Comparison of ENCODE assay signal across 8 mouse cellular contexts in the genomic region with DNA sequence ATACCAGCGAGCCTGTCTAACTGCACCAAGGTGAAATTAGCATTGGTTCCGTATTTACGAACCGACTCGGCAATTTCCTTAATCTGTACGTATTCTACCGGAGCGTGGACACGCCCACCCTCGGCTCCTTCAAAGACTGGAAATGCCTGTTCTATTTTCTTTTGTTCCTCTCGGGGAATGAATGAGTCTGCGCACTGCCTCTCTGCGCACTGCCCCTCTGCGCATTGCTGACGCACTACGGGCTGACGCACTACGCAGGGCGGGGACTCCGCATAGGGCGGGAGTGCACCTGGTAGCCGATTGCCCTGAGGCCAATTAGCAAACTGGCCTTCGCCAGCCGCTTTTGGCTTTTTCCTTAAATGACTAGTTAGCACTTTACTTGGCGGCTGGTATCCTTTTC. TPM values are rescaled to one million over a fixed set of nuclear protein-coding genes. Genes with fewer than 3 reads are reported as not detected.
DNase-seq lines count a peak whose midpoint lies in the region; ATAC-seq and TF ChIP-seq lines count a peak whose summit lies in the region.
"Not testable (repeated sequence)": the region's sequence is repeated elsewhere in the genome, so short reads cannot be mapped to it uniquely, and the experiment has no call there.

No protein-coding gene starts in this region.

- ATAC-seq in embryonic facial prominence, embryonic 13.5 days (ENCODE audit: insufficient number of reproducible peaks, insufficient read depth, low FRiP score, low TSS enrichment, low read depth); hindbrain, embryonic 13.5 days (ENCODE audit: low FRiP score); kidney, embryonic 16.5 days (ENCODE audit: low FRiP score, low TSS enrichment); liver, embryonic 13.5 days (ENCODE audit: low read depth); midbrain, embryonic 13.5 days; stomach, embryonic 14.5 days (ENCODE audit: insufficient number of reproducible peaks, insufficient read depth, low FRiP score, low read depth): not testable (repeated sequence)

- TF ChIP-seq POLR2A in ES-Bruce4 (IDR thresholded peaks at IDR 0.05; ENCODE audit: insufficient read depth, low read length): not testable (repeated sequence)

- not testable (repeated sequence) for H3K36me3 ChIP-seq in ES-Bruce4 (ENCODE audit: control insufficient read depth, insufficient read depth, low read length, poor library complexity, severe bottlenecking); embryonic facial prominence, embryonic 13.5 days; hindbrain, embryonic 13.5 days; kidney, embryonic 16.5 days (ENCODE audit: insufficient read depth, low read length); liver, embryonic 13.5 days; midbrain, embryonic 13.5 days; stomach, embryonic 14.5 days (ENCODE audit: control insufficient read depth, insufficient read depth, low read length)

- not testable (repeated sequence) for TF ChIP-seq CTCF in ES-Bruce4 (IDR thresholded peaks at IDR 0.05; ENCODE audit: low read depth, low read length)

- not testable (repeated sequence) for H3K4me1 ChIP-seq in ES-Bruce4 (ENCODE audit: control insufficient read depth, insufficient read depth, low read length); kidney, embryonic 16.5 days (ENCODE audit: insufficient read depth, low read length); stomach, embryonic 14.5 days (ENCODE audit: control insufficient read depth, insufficient read depth, low read length)
- peaks cover 13% of the 10 kb centered on the region for H3K4me1 ChIP-seq in embryonic facial prominence, embryonic 13.5 days
- H3K4me1 ChIP-seq in hindbrain, embryonic 13.5 days (replicated peaks): peaks cover 10% of the 10 kb centered on the region
- H3K4me1 ChIP-seq in liver, embryonic 13.5 days (replicated peaks): peaks cover 29% of the 10 kb centered on the region
- peaks cover 14% of the 10 kb centered on the region for H3K4me1 ChIP-seq in midbrain, embryonic 13.5 days (replicated peaks)

- TF ChIP-seq EP300 in ES-Bruce4 (IDR thresholded peaks at IDR 0.05; ENCODE audit: insufficient read depth, low read depth, low read length): not testable (repeated sequence)

- H3K27ac ChIP-seq in ES-Bruce4 (ENCODE audit: insufficient read depth, low read length); kidney, embryonic 16.5 days (ENCODE audit: low read length); liver, embryonic 13.5 days; stomach, embryonic 14.5 days (ENCODE audit: low read length): not testable (repeated sequence)
- peak overlapping the region; percentile 64; the same call in 1 of the 2 replicates for H3K27ac ChIP-seq in embryonic facial prominence, embryonic 13.5 days
- peak overlapping the region; percentile 84 for H3K27ac ChIP-seq in hindbrain, embryonic 13.5 days
- peak overlapping the region; percentile 73 for H3K27ac ChIP-seq in midbrain, embryonic 13.5 days

- H3K9ac ChIP-seq in ES-Bruce4 (ENCODE audit: low read depth, poor library complexity, severe bottlenecking): peak overlapping the region; percentile 47; the same call in 1 of the 2 replicates
- H3K9ac ChIP-seq in embryonic facial prominence, embryonic 13.5 days: peak overlapping the region; percentile 61; the same call in 1 of the 2 replicates
- peak overlapping the region; percentile 66 for H3K9ac ChIP-seq in hindbrain, embryonic 13.5 days
- H3K9ac ChIP-seq in kidney, embryonic 16.5 days (replicated peaks; ENCODE audit: low read length); stomach, embryonic 14.5 days (replicated peaks; ENCODE audit: low read depth, low read length): not testable (repeated sequence)
- peak overlapping the region; percentile 66 for H3K9ac ChIP-seq in liver, embryonic 13.5 days
- peak overlapping the region; percentile 54 for H3K9ac ChIP-seq in midbrain, embryonic 13.5 days (replicated peaks)

- 26% methylated on average over 5 of the region's 25 CpGs for WGBS in embryonic facial prominence, embryonic 13.5 days
- WGBS in hindbrain, embryonic 13.5 days: 22% methylated on average over 14 of the region's 25 CpGs
- WGBS in kidney, embryonic 16.5 days: 43% methylated on average over 8 of the region's 25 CpGs
- WGBS in liver, embryonic 13.5 days (ENCODE audit: insufficient replicate concordance): 11% methylated on average over 9 of the region's 25 CpGs
- WGBS in midbrain, embryonic 13.5 days: 18% methylated on average over 7 of the region's 25 CpGs
- WGBS in stomach, embryonic 14.5 days: 19% methylated on average over 4 of the region's 25 CpGs

- H3K9me3 ChIP-seq in ES-Bruce4 (replicated peaks; ENCODE audit: control insufficient read depth, insufficient read depth, low read length, poor library complexity, severe bottlenecking); embryonic facial prominence, embryonic 13.5 days; hindbrain, embryonic 13.5 days; kidney, embryonic 16.5 days (ENCODE audit: low read length); liver, embryonic 13.5 days (replicated peaks); midbrain, embryonic 13.5 days; stomach, embryonic 14.5 days (ENCODE audit: control insufficient read depth, low read depth, low read length): not testable (repeated sequence)

- H3K4me2 ChIP-seq in embryonic facial prominence, embryonic 13.5 days: 0 out of 2 replicates have a peak overlapping the region, but pooled peaks have one; percentile 37
- peak overlapping the region; percentile 40; the same call in 1 of the 2 replicates for H3K4me2 ChIP-seq in hindbrain, embryonic 13.5 days
- peak overlapping the region; percentile 26; the same call in 1 of the 2 replicates for H3K4me2 ChIP-seq in kidney, embryonic 16.5 days (replicated peaks; ENCODE audit: low read depth, low read length)
- H3K4me2 ChIP-seq in liver, embryonic 13.5 days: peak overlapping the region; percentile 54
- peak overlapping the region; percentile 33; the same call in 1 of the 2 replicates for H3K4me2 ChIP-seq in midbrain, embryonic 13.5 days (replicated peaks)
- H3K4me2 ChIP-seq in stomach, embryonic 14.5 days (replicated peaks; ENCODE audit: low read depth, low read length): not testable (repeated sequence)

- H3K27me3 ChIP-seq in ES-Bruce4 (ENCODE audit: control insufficient read depth, insufficient read depth, low read length, poor library complexity, severe bottlenecking); embryonic facial prominence, embryonic 13.5 days; hindbrain, embryonic 13.5 days; kidney, embryonic 16.5 days (ENCODE audit: insufficient read depth, low read length); liver, embryonic 13.5 days; midbrain, embryonic 13.5 days; stomach, embryonic 14.5 days (ENCODE audit: control insufficient read depth, insufficient read depth, low read length): not testable (repeated sequence)

- peak; percentile 92 for DNase-seq in heart, adult 11 months
- DNase-seq in liver, embryonic 13.5 days: peak; percentile 26

- peak overlapping the region; percentile 74 for H3K4me3 ChIP-seq in ES-Bruce4 (ENCODE audit: low read depth, low read length)
- H3K4me3 ChIP-seq in embryonic facial prominence, embryonic 13.5 days: peak overlapping the region; percentile 40
- H3K4me3 ChIP-seq in hindbrain, embryonic 13.5 days: peak overlapping the region; percentile 34
- H3K4me3 ChIP-seq in kidney, embryonic 16.5 days (ENCODE audit: low read length): peak overlapping the region; percentile 45
- peak overlapping the region; percentile 60 for H3K4me3 ChIP-seq in liver, embryonic 13.5 days (replicated peaks)
- peak overlapping the region; percentile 34 for H3K4me3 ChIP-seq in midbrain, embryonic 13.5 days (replicated peaks)
- H3K4me3 ChIP-seq in stomach, embryonic 14.5 days (ENCODE audit: low read depth, low read length): peak overlapping the region; percentile 15; the same call in 1 of the 2 replicates

RNA-seq across cellular contexts. Expression of gene Dcaf7, which starts 4.6 kb away (rescaled TPM):
- 48.9 TPM in 2 replicates for polyA plus RNA-seq in ES-Bruce4 (2011; ENCODE audit: insufficient read depth, insufficient read length, low read depth, missing spikeins)
- 71.3 and 74.6 TPM in 2 replicates for polyA plus RNA-seq in embryonic facial prominence, embryonic 13.5 days (2015; fragmentation: Nextera tagmentation; extraction: Ambion mirVana)
- polyA plus RNA-seq in hindbrain, embryonic 13.5 days (2015; fragmentation: Nextera tagmentation; extraction: Ambion mirVana): 117 and 123 TPM in 2 replicates
- polyA plus RNA-seq in kidney, embryonic 16.5 days (2015; fragmentation: Nextera tagmentation; extraction: Ambion mirVana): 73.6 and 74.7 TPM in 2 replicates
- polyA plus RNA-seq in liver, embryonic 13.5 days (2015; fragmentation: Nextera tagmentation; extraction: Ambion mirVana): 25.3 and 29.4 TPM in 2 replicates
- polyA plus RNA-seq in midbrain, embryonic 13.5 days (2015; fragmentation: Nextera tagmentation; extraction: Ambion mirVana): 118 and 119 TPM in 2 replicates
- 61.9 and 63.0 TPM in 2 replicates for polyA plus RNA-seq in stomach, embryonic 14.5 days (2014; fragmentation: Nextera tagmentation; extraction: Ambion mirVana)

RNA-seq across cellular contexts. Expression of gene Kcnh6, which starts 24.1 kb away (rescaled TPM):
- 0.21 and 0.68 TPM in 2 replicates for polyA plus RNA-seq in ES-Bruce4 (2011; ENCODE audit: insufficient read depth, insufficient read length, low read depth, missing spikeins)
- polyA plus RNA-seq in embryonic facial prominence, embryonic 13.5 days (2015; fragmentation: Nextera tagmentation; extraction: Ambion mirVana): 0.31 and 0.70 TPM in 2 replicates
- 1.7 and 2.3 TPM in 2 replicates for polyA plus RNA-seq in hindbrain, embryonic 13.5 days (2015; fragmentation: Nextera tagmentation; extraction: Ambion mirVana)
- polyA plus RNA-seq in kidney, embryonic 16.5 days (2015; fragmentation: Nextera tagmentation; extraction: Ambion mirVana): 0.19 and 0.25 TPM in 2 replicates
- 0.03 TPM in 1 of 2 replicates, not detected in the other for polyA plus RNA-seq in liver, embryonic 13.5 days (2015; fragmentation: Nextera tagmentation; extraction: Ambion mirVana)
- 0.75 and 0.90 TPM in 2 replicates for polyA plus RNA-seq in midbrain, embryonic 13.5 days (2015; fragmentation: Nextera tagmentation; extraction: Ambion mirVana)
- 0.07 and 0.38 TPM in 2 replicates for polyA plus RNA-seq in stomach, embryonic 14.5 days (2014; fragmentation: Nextera tagmentation; extraction: Ambion mirVana)

RNA-seq across cellular contexts. Expression of gene Taco1, which starts 33.8 kb away (rescaled TPM):
- 9.8 and 11.6 TPM in 2 replicates for polyA plus RNA-seq in ES-Bruce4 (2011; ENCODE audit: insufficient read depth, insufficient read length, low read depth, missing spikeins)
- 10.2 and 10.8 TPM in 2 replicates for polyA plus RNA-seq in embryonic facial prominence, embryonic 13.5 days (2015; fragmentation: Nextera tagmentation; extraction: Ambion mirVana)
- 8.1 and 8.4 TPM in 2 replicates for polyA plus RNA-seq in hindbrain, embryonic 13.5 days (2015; fragmentation: Nextera tagmentation; extraction: Ambion mirVana)
- 13.0 and 13.2 TPM in 2 replicates for polyA plus RNA-seq in kidney, embryonic 16.5 days (2015; fragmentation: Nextera tagmentation; extraction: Ambion mirVana)
- 8.1 and 8.3 TPM in 2 replicates for polyA plus RNA-seq in liver, embryonic 13.5 days (2015; fragmentation: Nextera tagmentation; extraction: Ambion mirVana)
- polyA plus RNA-seq in midbrain, embryonic 13.5 days (2015; fragmentation: Nextera tagmentation; extraction: Ambion mirVana): 8.3 and 9.6 TPM in 2 replicates
- polyA plus RNA-seq in stomach, embryonic 14.5 days (2014; fragmentation: Nextera tagmentation; extraction: Ambion mirVana): 7.7 and 11.1 TPM in 2 replicates

RNA-seq across cellular contexts. Expression of gene Ace3, which starts 37.6 kb away (rescaled TPM):
- not detected in 2 replicates for polyA plus RNA-seq in ES-Bruce4 (2011; ENCODE audit: insufficient read depth, insufficient read length, low read depth, missing spikeins)
- not detected in 2 replicates for polyA plus RNA-seq in embryonic facial prominence, embryonic 13.5 days (2015; fragmentation: Nextera tagmentation; extraction: Ambion mirVana)
- 0.08 TPM in 1 of 2 replicates, not detected in the other for polyA plus RNA-seq in hindbrain, embryonic 13.5 days (2015; fragmentation: Nextera tagmentation; extraction: Ambion mirVana)
- polyA plus RNA-seq in kidney, embryonic 16.5 days (2015; fragmentation: Nextera tagmentation; extraction: Ambion mirVana): not detected in 2 replicates
- not detected in 2 replicates for polyA plus RNA-seq in liver, embryonic 13.5 days (2015; fragmentation: Nextera tagmentation; extraction: Ambion mirVana)
- not detected in 2 replicates for polyA plus RNA-seq in midbrain, embryonic 13.5 days (2015; fragmentation: Nextera tagmentation; extraction: Ambion mirVana)
- not detected in 2 replicates for polyA plus RNA-seq in stomach, embryonic 14.5 days (2014; fragmentation: Nextera tagmentation; extraction: Ambion mirVana)

RNA-seq across cellular contexts. Expression of gene Map3k3, which starts 52.3 kb away (rescaled TPM):
- 44.6 and 46.1 TPM in 2 replicates for polyA plus RNA-seq in ES-Bruce4 (2011; ENCODE audit: insufficient read depth, insufficient read length, low read depth, missing spikeins)
- polyA plus RNA-seq in embryonic facial prominence, embryonic 13.5 days (2015; fragmentation: Nextera tagmentation; extraction: Ambion mirVana): 25.1 and 25.6 TPM in 2 replicates
- polyA plus RNA-seq in hindbrain, embryonic 13.5 days (2015; fragmentation: Nextera tagmentation; extraction: Ambion mirVana): 15.1 and 15.7 TPM in 2 replicates
- polyA plus RNA-seq in kidney, embryonic 16.5 days (2015; fragmentation: Nextera tagmentation; extraction: Ambion mirVana): 12.7 and 22.6 TPM in 2 replicates
- 4.5 and 4.8 TPM in 2 replicates for polyA plus RNA-seq in liver, embryonic 13.5 days (2015; fragmentation: Nextera tagmentation; extraction: Ambion mirVana)
- 12.5 and 14.5 TPM in 2 replicates for polyA plus RNA-seq in midbrain, embryonic 13.5 days (2015; fragmentation: Nextera tagmentation; extraction: Ambion mirVana)
- polyA plus RNA-seq in stomach, embryonic 14.5 days (2014; fragmentation: Nextera tagmentation; extraction: Ambion mirVana): 20.7 and 25.8 TPM in 2 replicates

Comparison
In these comparisons a context has a peak if more than half of its experiments do, and no peak if none do; other contexts are left out.
1. H3K4me3 ChIP-seq: peak in every context shown above with its lines; median percentile 74 in ES-Bruce4; 60 in liver, embryonic 13.5 days; 45 in kidney, embryonic 16.5 days; 40 in embryonic facial prominence, embryonic 13.5 days; 34 in hindbrain, embryonic 13.5 days; 34 in midbrain, embryonic 13.5 days; 15 in stomach, embryonic 14.5 days.